Mouse (Mus musculus): ENCODE measurements around the gene Cs.
"Not testable (repeated sequence)": the region's sequence is repeated elsewhere in the genome, so short reads cannot be mapped to it uniquely, and the experiment has no call there.

Gene Cs

DNA sequence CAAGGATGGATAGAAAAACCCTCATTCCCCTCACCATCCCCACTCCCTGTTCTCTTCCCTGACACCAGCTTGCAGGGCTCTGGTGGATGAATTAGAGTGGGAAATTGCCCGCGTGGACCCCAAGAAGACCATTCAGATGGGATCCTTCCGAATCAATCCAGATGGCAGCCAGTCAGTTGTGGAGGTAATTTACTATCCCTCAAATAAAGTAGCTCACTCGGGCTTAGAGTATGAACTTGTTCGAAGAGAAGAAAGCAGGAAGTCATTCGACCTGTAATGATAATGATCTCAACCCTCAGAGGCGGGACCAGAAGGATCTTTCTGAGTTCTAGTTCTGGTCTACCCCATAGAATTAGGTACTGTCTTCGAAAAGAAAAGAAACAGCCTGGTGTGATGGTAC is 14.0 kb upstream of the Cs start:
- peaks cover 70% of the 10 kb centered on the region for H3K36me3 ChIP-seq (ENCODE audit: insufficient read depth, low read length)
- peaks cover 44% of the 10 kb centered on the region for H3K4me1 ChIP-seq (replicated peaks; ENCODE audit: low read depth, low read length)
- TF ChIP-seq POU5F1 (IDR thresholded peaks at IDR 0.05; ENCODE audit: borderline replicate concordance, low read length) (no peak), CTCF (conservative IDR thresholded peaks at IDR 0.05; ENCODE audit: low read length) (no peak), NANOG (IDR thresholded peaks at IDR 0.05; ENCODE audit: borderline replicate concordance, low read length) (no peak)
- H3K27me3 ChIP-seq (ENCODE audit: insufficient read depth, low read length): no peaks in the 10 kb centered on the region
- H3K4me3 ChIP-seq (replicated peaks; ENCODE audit: low read length): peak overlapping the region; percentile 95
- no peaks in the 10 kb centered on the region for H3K9me3 ChIP-seq (ENCODE audit: low read length)

DNA sequence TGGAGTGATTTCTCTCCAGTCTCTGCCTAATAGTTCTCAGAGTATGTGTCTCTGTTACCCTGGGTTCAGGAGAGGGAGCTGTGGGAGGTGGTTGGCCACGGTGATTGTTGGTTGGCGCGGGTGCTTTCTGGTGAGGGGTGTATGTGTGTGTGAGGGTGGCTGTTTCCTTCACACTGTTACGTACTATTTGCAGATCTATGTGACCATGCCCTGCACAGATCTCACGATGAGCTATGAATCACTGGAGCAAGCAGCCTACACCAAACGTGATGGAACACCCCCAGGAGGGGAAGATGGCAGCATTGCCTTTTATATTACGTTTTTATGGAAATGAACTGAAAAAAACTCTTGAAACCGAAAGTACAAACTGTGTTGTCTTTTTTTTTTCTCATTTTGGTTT is 10.7 kb upstream of the Cs start:
- H3K4me3 ChIP-seq (replicated peaks; ENCODE audit: low read length): 0 out of 2 replicates have a peak overlapping the region, but pooled peaks have one; percentile 10
- H3K36me3 ChIP-seq (ENCODE audit: insufficient read depth, low read length): peaks cover 52% of the 10 kb centered on the region
- no peaks in the 10 kb centered on the region for H3K27me3 ChIP-seq (ENCODE audit: insufficient read depth, low read length)
- no peaks in the 10 kb centered on the region for H3K9me3 ChIP-seq (ENCODE audit: low read length)
- H3K4me1 ChIP-seq (replicated peaks; ENCODE audit: low read depth, low read length): peaks cover 36% of the 10 kb centered on the region
- TF ChIP-seq CTCF (conservative IDR thresholded peaks at IDR 0.05; ENCODE audit: low read length): no peak
- TF ChIP-seq POU5F1 (IDR thresholded peaks at IDR 0.05; ENCODE audit: borderline replicate concordance, low read length): no peak
- no peak for TF ChIP-seq NANOG (IDR thresholded peaks at IDR 0.05; ENCODE audit: borderline replicate concordance, low read length)

GRCm38 (mm10) chr10:128327610-128328009 is 9.9 kb upstream of the Cs start:
- Histone ChIP-seq H3K9me3 (ENCODE audit: low read length) (no peaks in the 10 kb centered on the region), H3K4me3 (replicated peaks; ENCODE audit: low read length) (no peak overlapping the region), H3K4me1 (replicated peaks; ENCODE audit: low read depth, low read length) (peaks cover 35% of the 10 kb centered on the region), H3K27me3 (ENCODE audit: insufficient read depth, low read length) (no peaks in the 10 kb centered on the region), H3K36me3 (ENCODE audit: insufficient read depth, low read length) (peaks cover 52% of the 10 kb centered on the region)
- TF ChIP-seq NANOG (IDR thresholded peaks at IDR 0.05; ENCODE audit: borderline replicate concordance, low read length): no peak
- TF ChIP-seq CTCF (conservative IDR thresholded peaks at IDR 0.05; ENCODE audit: low read length): peak; percentile 19
- TF ChIP-seq POU5F1 (IDR thresholded peaks at IDR 0.05; ENCODE audit: borderline replicate concordance, low read length): no peak

GRCm38 (mm10) chr10:128332358-128333249 is 4.9 kb upstream of the Cs start:
- H3K27me3 ChIP-seq (ENCODE audit: insufficient read depth, low read length); H3K4me3 ChIP-seq (replicated peaks; ENCODE audit: low read length); H3K9me3 ChIP-seq (ENCODE audit: low read length): not testable (repeated sequence)
- Histone ChIP-seq H3K36me3 (ENCODE audit: insufficient read depth, low read length) (peaks cover 17% of the 10 kb centered on the region), H3K4me1 (replicated peaks; ENCODE audit: low read depth, low read length) (peaks cover 18% of the 10 kb centered on the region)

GRCm38 (mm10) chr10:128335582-128335981 is 2.0 kb upstream of the Cs start:
- Histone ChIP-seq H3K4me3 (replicated peaks; ENCODE audit: low read length) (no peak overlapping the region), H3K4me1 (replicated peaks; ENCODE audit: low read depth, low read length) (peaks cover 37% of the 10 kb centered on the region), H3K27me3 (ENCODE audit: insufficient read depth, low read length) (no peaks in the 10 kb centered on the region), H3K36me3 (ENCODE audit: insufficient read depth, low read length) (peaks cover 19% of the 10 kb centered on the region), H3K9me3 (ENCODE audit: low read length) (no peaks in the 10 kb centered on the region)
- TF ChIP-seq NANOG (IDR thresholded peaks at IDR 0.05; ENCODE audit: borderline replicate concordance, low read length) (no peak), CTCF (conservative IDR thresholded peaks at IDR 0.05; ENCODE audit: low read length) (peak; percentile 78)

DNA sequence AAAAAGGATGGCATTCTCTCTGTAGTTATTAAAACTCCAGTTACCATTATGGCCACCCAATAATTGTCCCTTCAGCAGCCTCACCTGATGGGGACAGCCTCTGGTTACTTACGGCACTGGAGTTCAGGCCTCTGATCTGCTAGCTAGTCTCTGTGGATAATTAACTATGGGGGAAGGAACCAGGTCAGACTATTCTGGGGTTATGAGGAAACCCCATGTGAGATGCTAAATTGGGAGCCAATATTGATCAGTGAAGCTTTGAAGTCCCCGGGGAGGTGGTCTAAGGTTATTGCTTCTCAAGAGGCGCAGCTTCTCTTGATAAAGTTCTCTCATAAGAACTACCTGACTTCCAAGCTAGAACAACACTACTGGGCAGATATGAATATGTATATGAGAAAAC is 1.3 kb upstream of the Cs start:
- Histone ChIP-seq H3K4me1 (replicated peaks; ENCODE audit: low read depth, low read length) (peaks cover 38% of the 10 kb centered on the region), H3K27me3 (ENCODE audit: insufficient read depth, low read length) (no peaks in the 10 kb centered on the region), H3K9me3 (ENCODE audit: low read length) (no peaks in the 10 kb centered on the region), H3K36me3 (ENCODE audit: insufficient read depth, low read length) (peaks cover 23% of the 10 kb centered on the region), H3K4me3 (replicated peaks; ENCODE audit: low read length) (no peak overlapping the region)
- no peak for TF ChIP-seq NANOG (IDR thresholded peaks at IDR 0.05; ENCODE audit: borderline replicate concordance, low read length)
- TF ChIP-seq CTCF (conservative IDR thresholded peaks at IDR 0.05; ENCODE audit: low read length): no peak
- TF ChIP-seq POU5F1 (IDR thresholded peaks at IDR 0.05; ENCODE audit: borderline replicate concordance, low read length): no peak

DNA sequence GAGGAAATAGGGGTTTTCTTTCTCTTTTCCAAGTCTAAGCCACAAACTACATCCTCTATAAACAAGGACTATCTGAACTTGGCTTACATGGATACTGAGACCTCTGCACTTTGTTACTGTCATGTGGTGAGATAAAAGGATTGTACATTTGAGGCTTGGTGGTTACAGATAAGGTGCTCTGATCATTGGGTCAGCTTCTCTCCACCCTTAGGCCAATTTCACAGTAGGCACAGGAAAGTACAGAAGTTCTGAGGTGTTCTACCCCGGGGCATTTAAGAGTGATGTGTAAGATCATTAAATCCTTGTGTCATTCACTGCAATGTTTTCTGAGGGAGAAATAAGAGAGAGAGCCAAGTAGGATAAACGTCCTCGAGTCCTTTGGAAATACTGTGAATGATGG is 937 bp upstream of the Cs start:
- Histone ChIP-seq H3K9me3 (ENCODE audit: low read length) (no peaks in the 10 kb centered on the region), H3K27me3 (ENCODE audit: insufficient read depth, low read length) (no peaks in the 10 kb centered on the region), H3K4me3 (replicated peaks; ENCODE audit: low read length) (peak overlapping the region; percentile 100; the same call in 1 of the 2 replicates), H3K36me3 (ENCODE audit: insufficient read depth, low read length) (peaks cover 27% of the 10 kb centered on the region), H3K4me1 (replicated peaks; ENCODE audit: low read depth, low read length) (peaks cover 42% of the 10 kb centered on the region)
- TF ChIP-seq CTCF (conservative IDR thresholded peaks at IDR 0.05; ENCODE audit: low read length) (no peak), NANOG (IDR thresholded peaks at IDR 0.05; ENCODE audit: borderline replicate concordance, low read length) (no peak), POU5F1 (IDR thresholded peaks at IDR 0.05; ENCODE audit: borderline replicate concordance, low read length) (no peak)

DNA sequence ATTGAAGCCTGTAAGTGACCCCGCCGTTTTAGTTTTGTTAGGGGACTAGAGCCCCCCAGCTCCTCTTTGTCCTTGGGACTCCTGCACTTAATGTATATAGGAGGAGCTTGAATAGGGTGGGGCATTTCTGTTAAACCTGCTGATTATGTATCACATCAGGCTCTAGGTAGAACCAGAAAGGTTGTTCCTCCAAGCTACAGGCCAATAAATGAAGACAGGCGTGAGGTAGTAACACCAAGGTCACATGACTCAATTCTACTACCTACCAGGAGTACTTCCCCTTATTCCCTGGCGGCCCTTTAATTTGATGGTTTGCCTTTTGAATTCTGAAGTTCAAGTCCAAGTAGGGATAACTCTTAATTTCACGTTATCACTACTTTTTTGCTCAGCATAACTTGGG is 881 bp downstream of the Cs start:
- peaks cover 59% of the 10 kb centered on the region for H3K4me1 ChIP-seq (replicated peaks; ENCODE audit: low read depth, low read length)
- peak overlapping the region; percentile 100 for H3K4me3 ChIP-seq (replicated peaks; ENCODE audit: low read length)
- no peaks in the 10 kb centered on the region for H3K9me3 ChIP-seq (ENCODE audit: low read length)
- H3K27me3 ChIP-seq (ENCODE audit: insufficient read depth, low read length): no peaks in the 10 kb centered on the region
- peaks cover 46% of the 10 kb centered on the region for H3K36me3 ChIP-seq (ENCODE audit: insufficient read depth, low read length)
- TF ChIP-seq POU5F1 (IDR thresholded peaks at IDR 0.05; ENCODE audit: borderline replicate concordance, low read length) (no peak), CTCF (conservative IDR thresholded peaks at IDR 0.05; ENCODE audit: low read length) (no peak), NANOG (IDR thresholded peaks at IDR 0.05; ENCODE audit: borderline replicate concordance, low read length) (no peak)

- Histone ChIP-seq H3K36me3 (ENCODE audit: insufficient read depth, low read length) (peaks cover 48% of the 10 kb centered on the region), H3K4me1 (replicated peaks; ENCODE audit: low read depth, low read length) (peaks cover 65% of the 10 kb centered on the region), H3K27me3 (ENCODE audit: insufficient read depth, low read length) (no peaks in the 10 kb centered on the region), H3K9me3 (ENCODE audit: low read length) (no peaks in the 10 kb centered on the region), H3K4me3 (replicated peaks; ENCODE audit: low read length) (peak overlapping the region; percentile 100)
- TF ChIP-seq POU5F1 (IDR thresholded peaks at IDR 0.05; ENCODE audit: borderline replicate concordance, low read length) (no peak), NANOG (IDR thresholded peaks at IDR 0.05; ENCODE audit: borderline replicate concordance, low read length) (no peak), CTCF (conservative IDR thresholded peaks at IDR 0.05; ENCODE audit: low read length) (no peak)
Measured at GRCm38 (mm10) chr10:128338948-128339347, 1.4 kb downstream of the Cs start.
